8 mouse cellular contexts compared by ENCODE assay signal in genomic region chr9:65142399-65142798, GRCm38 (mm10). TPM values are rescaled to one million over a fixed set of nuclear protein-coding genes. Genes with fewer than 3 reads are reported as not detected.
A peak's percentile ranks its signal among the peaks of the same experiment; 100 is the strongest.
DNase-seq lines count a peak whose midpoint lies in the region; ATAC-seq lines count a peak whose summit lies in the region.

No protein-coding gene starts in this region.

- no peaks in the 10 kb centered on the region for H3K9me3 ChIP-seq in heart, embryonic 14.5 days (ENCODE audit: control insufficient read depth, low read length)
- no peaks in the 10 kb centered on the region for H3K9me3 ChIP-seq in hindbrain, embryonic 13.5 days
- H3K9me3 ChIP-seq in midbrain, embryonic 14.5 days (ENCODE audit: control insufficient read depth, low read length), result no peaks in the 10 kb centered on the region

- no peak for DNase-seq in heart, adult 8-10 months (ENCODE audit: low spot score)
- DNase-seq in embryo, embryonic 10 days (ENCODE audit: low spot score), result peak; percentile 88
- DNase-seq in midbrain, embryonic 14.5 days, result peak; percentile 60
- DNase-seq in adrenal gland, postnatal 10 days, result no peak
- DNase-seq in layer of hippocampus, adult 11-12 months (ENCODE audit: low spot score), result no peak

- no peak overlapping the region for H3K27ac ChIP-seq in heart, embryonic 14.5 days (replicated peaks in 1 of 2; ENCODE audit: control insufficient read depth in 1 of 2, insufficient read depth in 1 of 2, low read depth in 2 of 2, low read length in 2 of 2)
- H3K27ac ChIP-seq in hindbrain, embryonic 13.5 days, result peak overlapping the region; percentile 98
- H3K27ac ChIP-seq in midbrain, embryonic 14.5 days (replicated peaks; ENCODE audit: low read depth, low read length), result peak overlapping the region; percentile 96

- H3K9ac ChIP-seq in heart, embryonic 14.5 days (ENCODE audit: low read length), result peak overlapping the region; percentile 80
- H3K9ac ChIP-seq in hindbrain, embryonic 13.5 days, result peak overlapping the region; percentile 97
- peak overlapping the region; percentile 95 for H3K9ac ChIP-seq in midbrain, embryonic 14.5 days (replicated peaks; ENCODE audit: low read length)

- H3K4me2 ChIP-seq in heart, embryonic 14.5 days (ENCODE audit: low read length), result peak overlapping the region; percentile 93
- peak overlapping the region; percentile 87 for H3K4me2 ChIP-seq in hindbrain, embryonic 13.5 days
- peak overlapping the region; percentile 87 for H3K4me2 ChIP-seq in midbrain, embryonic 14.5 days (ENCODE audit: low read length)

- H3K4me1 ChIP-seq in heart, embryonic 14.5 days (ENCODE audit: control insufficient read depth in 2 of 2, insufficient read depth in 2 of 2, low read length in 2 of 2), result peaks cover 2 to 4% of the 10 kb centered on the region in 2 experiments; a peak in 3 of 4 replicates
- H3K4me1 ChIP-seq in hindbrain, embryonic 13.5 days (replicated peaks), result peaks cover 65% of the 10 kb centered on the region
- H3K4me1 ChIP-seq in midbrain, embryonic 14.5 days (ENCODE audit: control insufficient read depth, insufficient read depth, low read length), result peaks cover 31% of the 10 kb centered on the region

- no peaks in the 10 kb centered on the region for H3K36me3 ChIP-seq in heart, embryonic 14.5 days (ENCODE audit: control insufficient read depth, insufficient read depth, low read length)
- peaks cover 32% of the 10 kb centered on the region for H3K36me3 ChIP-seq in hindbrain, embryonic 13.5 days
- H3K36me3 ChIP-seq in midbrain, embryonic 14.5 days (ENCODE audit: control insufficient read depth, insufficient read depth, low read length), result peaks cover 34% of the 10 kb centered on the region

- no peak for ATAC-seq in heart, embryonic 14.5 days (ENCODE audit: insufficient number of reproducible peaks, insufficient read depth, low FRiP score, low read depth)
- no peak for ATAC-seq in hindbrain, embryonic 13.5 days (ENCODE audit: low FRiP score)
- ATAC-seq in midbrain, embryonic 14.5 days (ENCODE audit: low FRiP score, low TSS enrichment), result 0 out of 2 replicates have a peak, but pooled peaks have one; percentile 13
- no peak for ATAC-seq in erythroid progenitor cell, adult 5-6 weeks (replicated peaks; ENCODE audit: low FRiP score, poor library complexity, severe bottlenecking)

- peaks cover 19% of the 10 kb centered on the region for H3K27me3 ChIP-seq in heart, embryonic 14.5 days (ENCODE audit: control insufficient read depth, insufficient read depth, low read length)
- no peaks in the 10 kb centered on the region for H3K27me3 ChIP-seq in hindbrain, embryonic 13.5 days
- H3K27me3 ChIP-seq in midbrain, embryonic 14.5 days (ENCODE audit: control insufficient read depth, insufficient read depth, low read length), result no peaks in the 10 kb centered on the region

- 8% methylated on average over 8 of the region's 8 CpGs for WGBS in heart, embryonic 14.5 days
- WGBS in hindbrain, embryonic 13.5 days, result under 1% methylated on average over 8 of the region's 8 CpGs
- 0% methylated on average over 8 of the region's 8 CpGs for WGBS in midbrain, embryonic 14.5 days

- peak overlapping the region; percentile 68 to 83 for H3K4me3 ChIP-seq in heart, embryonic 14.5 days (ENCODE audit: control insufficient read depth in 1 of 2, insufficient read depth in 1 of 2, low read depth in 1 of 2, low read length in 2 of 2)
- H3K4me3 ChIP-seq in hindbrain, embryonic 13.5 days, result peak overlapping the region; percentile 96
- peak overlapping the region; percentile 90 for H3K4me3 ChIP-seq in midbrain, embryonic 14.5 days (replicated peaks; ENCODE audit: low read depth, low read length)

RNA-seq across cellular contexts. Expression of gene Igdcc3, which starts 1.4 kb away (rescaled TPM):
- polyA plus RNA-seq in heart, embryonic 14.5 days (2014; fragmentation: Nextera tagmentation; extraction: Ambion mirVana), result 0.36 and 0.63 TPM in 2 replicates
- under 1 TPM in 2 of 4 experiments, not detected in 2; 0.09 to 0.19 TPM for total RNA-seq in heart, adult 8-10 months (2022)
- 13.8 and 15.5 TPM in 2 replicates for polyA plus RNA-seq in hindbrain, embryonic 13.5 days (2015; fragmentation: Nextera tagmentation; extraction: Ambion mirVana)
- polyA plus RNA-seq in midbrain, embryonic 14.5 days (2014; fragmentation: Nextera tagmentation; extraction: Ambion mirVana), result 10.7 and 14.1 TPM in 2 replicates
- total RNA-seq in adrenal gland, postnatal 10 days (2021), result 1 to 10 TPM; 1.2 to 1.7 TPM
- not detected in 2 replicates for total RNA-seq in erythroid progenitor cell, adult 5-6 weeks (2015; ENCODE audit: low replicate concordance)
- not detected in 2 replicates for total RNA-seq in erythroid progenitor cell, adult 5-6 weeks (2017; ENCODE audit: low replicate concordance)

RNA-seq across cellular contexts. Expression of gene Igdcc4, which starts 41.1 kb away (rescaled TPM):
- polyA plus RNA-seq in heart, embryonic 14.5 days (2014; fragmentation: Nextera tagmentation; extraction: Ambion mirVana), result 12.3 and 15.7 TPM in 2 replicates
- 10 to 100 TPM; 13.3 to 17.9 (median 15.7) TPM for total RNA-seq in heart, adult 8-10 months (2022)
- polyA plus RNA-seq in hindbrain, embryonic 13.5 days (2015; fragmentation: Nextera tagmentation; extraction: Ambion mirVana), result 9.7 TPM in 2 replicates
- polyA plus RNA-seq in midbrain, embryonic 14.5 days (2014; fragmentation: Nextera tagmentation; extraction: Ambion mirVana), result 14.9 and 17.3 TPM in 2 replicates
- total RNA-seq in adrenal gland, postnatal 10 days (2021), result 10 to 100 TPM; 18.0 to 27.0 TPM
- not detected in 2 replicates for total RNA-seq in erythroid progenitor cell, adult 5-6 weeks (2015; ENCODE audit: low replicate concordance)
- not detected in 2 replicates for total RNA-seq in erythroid progenitor cell, adult 5-6 weeks (2017; ENCODE audit: low replicate concordance)

RNA-seq across cellular contexts. Expression of gene Parp16, which starts 52.8 kb away (rescaled TPM):
- 4.3 and 5.6 TPM in 2 replicates for polyA plus RNA-seq in heart, embryonic 14.5 days (2014; fragmentation: Nextera tagmentation; extraction: Ambion mirVana)
- total RNA-seq in heart, adult 8-10 months (2022), result 1 to 10 TPM; 3.4 to 4.5 (median 3.7) TPM
- 5.9 and 6.1 TPM in 2 replicates for polyA plus RNA-seq in hindbrain, embryonic 13.5 days (2015; fragmentation: Nextera tagmentation; extraction: Ambion mirVana)
- polyA plus RNA-seq in midbrain, embryonic 14.5 days (2014; fragmentation: Nextera tagmentation; extraction: Ambion mirVana), result 5.2 and 6.5 TPM in 2 replicates
- total RNA-seq in adrenal gland, postnatal 10 days (2021), result 10 to 100 TPM; 12.9 to 19.6 TPM
- 17.7 and 28.5 TPM in 2 replicates for total RNA-seq in erythroid progenitor cell, adult 5-6 weeks (2015; ENCODE audit: low replicate concordance)
- total RNA-seq in erythroid progenitor cell, adult 5-6 weeks (2017; ENCODE audit: low replicate concordance), result 13.7 and 15.2 TPM in 2 replicates

Comparison
In these comparisons a context has a peak if more than half of its experiments do, and no peak if none do; other contexts are left out.
1. H3K27ac ChIP-seq: peak in hindbrain, embryonic 13.5 days (single experiment) and midbrain, embryonic 14.5 days (single experiment); none in heart, embryonic 14.5 days (0 of 2).
2. DNase-seq: peak in embryo, embryonic 10 days (single experiment) and midbrain, embryonic 14.5 days (single experiment); none in heart, adult 8-10 months (single experiment), adrenal gland, postnatal 10 days (single experiment) and layer of hippocampus, adult 11-12 months (single experiment).
3. RNA of gene Igdcc4, which starts 41.1 kb away (total RNA-seq): 18.0 to 27.0 TPM in adrenal gland, postnatal 10 days and 13.3 to 17.9 TPM in heart, adult 8-10 months; not detected in erythroid progenitor cell, adult 5-6 weeks; every median in the first group is over 10 times any median in the second.
4. Peak in every context shown above with its lines, with median percentiles within 50 percentile points of each other: H3K4me2 ChIP-seq, H3K4me3 ChIP-seq and H3K9ac ChIP-seq.